Mouse (Mus musculus) midbrain, embryonic 10.5 days (tissue): ENCODE results near the gene Sp7. TPM values are rescaled to one million over a fixed set of nuclear protein-coding genes. Genes with fewer than 3 reads are reported as not detected.
A peak's percentile ranks its signal among the peaks of the same experiment; 100 is the strongest.

Experiments
- DNase-seq: peaks from one replicate; pipeline ENCODE4 v3.0.0-alpha.2; 2017; ENCODE audit warnings: low spot score
- H3K27ac ChIP-seq: fragments of 300-500 bp; sonication (generic); replicated peaks from 2 replicates; pipeline ENCODE4 v1.5.1; 2016; ENCODE audit warnings: mild to moderate bottlenecking
- H3K27me3 ChIP-seq: fragments of 300-500 bp; sonication (generic); 2 replicates; pipeline ENCODE4 v1.6.1; 2016; ENCODE audit warnings: low read depth, mild to moderate bottlenecking; ENCODE audit not compliant: poor library complexity, severe bottlenecking
- H3K36me3 ChIP-seq: fragments of 300-500 bp; sonication (generic); 2 replicates; pipeline ENCODE4 v1.6.1; 2016; ENCODE audit warnings: mild to moderate bottlenecking, moderate library complexity
- H3K4me1 ChIP-seq: fragments of 300-500 bp; sonication (generic); 2 replicates; pipeline ENCODE4 v1.6.1; 2016
- H3K4me3 ChIP-seq: fragments of 300-500 bp; sonication (generic); 2 replicates; pipeline ENCODE4 v1.5.1; 2016; ENCODE audit warnings: mild to moderate bottlenecking, moderate library complexity
- H3K9me3 ChIP-seq: fragments of 300-500 bp; sonication (generic); replicated peaks from 2 replicates; pipeline ENCODE4 v1.6.1; 2016; ENCODE audit warnings: mild to moderate bottlenecking
- WGBS: fragments of 180-500 bp; shearing (Covaris S2); methylation state at CpG from one replicate; pipeline ENCODE4 v1.1.7; 2016; 5-methylcytosine and 5-hydroxymethylcytosine counted together
- polyA plus RNA-seq: library from polyadenylated mRNA; unstranded; fragments of >200 nt; fragmentation: Nextera tagmentation; extraction: Ambion mirVana; gene quantifications from 2 replicates; pipeline ENCODE4 v1.2.1, GENCODE M21; 2016

Sp7 gene
- polyA plus RNA-seq, 1 experiment from 2014 or later: 0.59 TPM

DNA sequence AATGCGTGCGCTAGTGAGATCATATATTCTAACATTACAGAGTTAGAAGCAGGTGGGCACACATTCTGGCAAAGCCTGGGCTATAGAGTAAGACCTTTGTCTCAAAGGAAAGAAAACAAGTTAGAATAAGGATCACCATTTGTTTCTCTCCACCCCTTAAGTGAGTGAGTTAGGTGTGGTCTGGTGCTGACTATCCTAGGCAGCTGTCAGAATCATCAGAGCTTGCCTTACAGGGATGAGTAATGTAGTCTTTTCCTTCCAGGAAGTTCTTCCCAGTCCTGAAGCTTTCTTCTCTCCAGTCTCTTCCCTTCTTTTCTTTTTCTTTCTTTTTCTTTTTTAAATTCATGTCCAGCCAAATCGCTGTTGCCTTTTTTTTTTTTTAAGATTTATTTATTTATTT lies 35.2 kb upstream of the Sp7 start:
- Histone ChIP-seq H3K36me3 (no peaks in the 10 kb centered on the region), H3K9me3 (no peaks in the 10 kb centered on the region), H3K27ac (no peak overlapping the region), H3K4me3 (no peak overlapping the region), H3K4me1 (peaks cover 33% of the 10 kb centered on the region), H3K27me3 (peaks cover 24% of the 10 kb centered on the region)
- WGBS: 96% methylated on average over 3 of the region's 3 CpGs
- DNase-seq: no peak

DNA sequence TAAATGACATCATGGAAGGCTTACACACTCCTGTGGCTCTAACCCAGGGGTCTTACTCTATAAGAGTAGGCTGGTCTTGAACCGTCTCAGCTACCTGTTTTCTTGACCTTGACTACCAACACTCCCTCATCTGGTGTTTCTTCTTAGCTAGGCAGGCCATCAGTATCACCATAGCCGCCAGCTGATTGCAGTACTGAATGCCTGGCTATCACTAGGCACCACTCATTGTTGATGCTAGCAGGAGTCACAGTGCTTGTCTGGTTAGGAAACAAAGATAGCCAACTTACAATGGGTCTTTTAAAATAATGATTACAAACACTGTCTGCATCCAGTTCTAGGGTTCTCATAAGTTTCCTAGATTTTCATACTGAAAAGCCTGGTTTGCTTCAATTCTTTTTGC lies 34.3 kb upstream of the Sp7 start:
- 67% methylated on average over 2 of the region's 2 CpGs for WGBS
- peaks cover 33% of the 10 kb centered on the region for H3K27me3 ChIP-seq
- peaks cover 25% of the 10 kb centered on the region for H3K4me1 ChIP-seq
- DNase-seq: no peak
- no peak overlapping the region for H3K27ac ChIP-seq
- H3K4me3 ChIP-seq: no peak overlapping the region
- no peaks in the 10 kb centered on the region for H3K36me3 ChIP-seq
- H3K9me3 ChIP-seq: no peaks in the 10 kb centered on the region

DNA sequence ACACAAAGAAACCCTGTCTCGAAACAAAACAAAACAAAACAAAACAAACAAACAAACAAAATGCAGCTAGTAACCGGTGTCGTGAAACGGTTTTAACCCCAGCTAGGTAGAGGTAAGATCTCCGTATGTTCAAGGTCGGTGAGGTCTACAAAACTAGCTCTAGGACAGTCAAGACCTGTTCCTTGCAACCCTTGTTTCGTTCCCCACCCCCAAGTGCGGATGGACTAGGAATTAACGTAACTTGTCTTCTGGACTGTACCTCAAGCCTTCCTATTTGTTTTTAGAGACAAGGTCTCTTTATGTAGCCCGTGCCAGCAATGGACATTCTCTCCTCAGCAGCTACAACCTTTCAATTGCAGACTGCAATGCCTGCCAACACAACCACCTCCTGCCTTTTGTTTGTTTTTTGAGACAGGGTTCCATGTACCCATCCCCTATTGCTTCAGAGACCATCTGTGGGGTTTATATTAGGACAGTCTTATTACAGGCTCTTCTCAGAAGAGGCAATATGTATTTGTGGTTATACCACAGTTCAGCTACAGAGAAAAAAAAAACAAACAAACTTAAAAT lies 33.6 kb upstream of the Sp7 start:
- Histone ChIP-seq H3K4me3 (no peak overlapping the region), H3K27ac (peak overlapping the region; percentile 82; the same call in 1 of the 2 replicates), H3K9me3 (no peaks in the 10 kb centered on the region), H3K36me3 (no peaks in the 10 kb centered on the region), H3K27me3 (peaks cover 40% of the 10 kb centered on the region), H3K4me1 (peaks cover 25% of the 10 kb centered on the region)
- WGBS: 76% methylated on average over 10 of the region's 10 CpGs
- DNase-seq: no peak

DNA sequence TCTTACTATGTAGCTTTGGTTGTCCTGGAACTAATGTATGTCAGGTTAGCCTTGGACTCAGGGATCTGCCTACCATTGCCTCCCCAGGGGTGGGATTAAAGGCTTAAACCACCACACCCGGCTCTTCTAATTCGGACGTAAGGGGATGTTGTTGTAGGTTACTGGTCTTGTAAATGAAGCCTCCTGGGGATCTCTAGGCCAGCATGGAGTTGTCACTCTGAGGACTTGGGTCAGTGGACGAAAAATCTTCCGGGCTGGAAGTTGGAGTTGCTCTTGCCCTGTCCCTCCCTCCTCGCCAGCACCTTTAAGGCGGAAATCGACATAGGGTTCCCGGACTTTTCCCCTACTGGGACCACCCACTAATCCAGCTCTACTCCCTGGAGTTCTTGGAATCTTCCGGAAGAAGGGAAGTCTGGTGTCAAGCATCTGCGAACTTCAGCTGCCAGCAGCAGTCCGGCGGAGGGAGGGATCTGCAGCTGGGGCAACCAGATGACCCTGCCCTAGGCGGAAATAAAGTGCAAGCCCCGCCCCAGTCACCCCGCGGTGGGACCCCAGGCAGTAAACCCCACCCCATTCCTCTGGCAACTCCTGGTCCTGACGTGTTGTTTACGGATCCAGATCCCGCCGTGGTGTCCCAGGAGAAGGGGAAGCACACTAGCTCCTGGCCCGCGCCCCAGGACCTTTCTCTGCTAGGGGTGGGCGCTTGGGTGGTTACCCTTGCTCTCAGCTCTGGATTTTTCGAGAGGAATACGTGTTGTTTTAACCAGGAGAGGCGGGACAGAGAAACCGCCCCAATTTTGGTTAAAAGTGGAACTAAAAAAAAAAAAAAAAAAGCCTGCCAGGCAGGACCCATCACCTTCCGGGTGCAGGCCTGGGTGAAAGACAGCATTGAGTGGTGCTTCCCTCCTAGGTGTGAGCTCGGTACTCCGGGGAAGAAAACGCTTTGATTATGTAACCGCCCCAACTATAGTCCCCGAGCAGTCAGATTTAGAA lies 32.5 kb upstream of the Sp7 start:
- peaks cover 28% of the 10 kb centered on the region for H3K4me1 ChIP-seq
- 4% methylated on average over 34 of the region's 34 CpGs for WGBS
- H3K4me3 ChIP-seq: peak overlapping the region; percentile 55
- peaks cover 50% of the 10 kb centered on the region for H3K27me3 ChIP-seq
- peak; percentile 82 for DNase-seq
- peak overlapping the region; percentile 82 for H3K27ac ChIP-seq
- H3K36me3 ChIP-seq: no peaks in the 10 kb centered on the region
- H3K9me3 ChIP-seq: no peaks in the 10 kb centered on the region

DNA sequence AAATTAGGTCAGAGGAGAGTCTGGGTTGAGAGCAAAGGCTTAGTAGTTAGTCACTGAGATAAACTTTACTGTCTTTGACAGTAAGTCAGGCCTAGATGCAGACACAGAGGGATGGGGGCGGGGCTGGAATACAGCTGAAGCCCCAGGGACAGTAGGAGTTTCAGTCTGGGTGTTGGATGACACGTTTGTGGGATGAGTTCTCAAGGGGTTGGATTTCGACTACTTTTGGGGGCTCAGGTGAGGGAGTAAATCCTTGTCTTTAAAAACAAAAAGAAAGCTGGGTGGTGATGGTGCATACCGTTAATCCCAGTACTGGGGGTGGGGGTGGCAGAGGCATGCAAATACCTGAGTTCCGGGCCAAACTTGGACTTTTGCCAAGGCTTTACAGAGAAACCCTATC lies 31.6 kb upstream of the Sp7 start:
- 14% methylated on average over 5 of the region's 5 CpGs for WGBS
- H3K4me3 ChIP-seq: peak overlapping the region; percentile 55; the same call in 1 of the 2 replicates
- H3K36me3 ChIP-seq: no peaks in the 10 kb centered on the region
- DNase-seq: no peak
- H3K27me3 ChIP-seq: peaks cover 50% of the 10 kb centered on the region
- no peak overlapping the region for H3K27ac ChIP-seq
- H3K9me3 ChIP-seq: no peaks in the 10 kb centered on the region
- H3K4me1 ChIP-seq: peaks cover 35% of the 10 kb centered on the region

DNA sequence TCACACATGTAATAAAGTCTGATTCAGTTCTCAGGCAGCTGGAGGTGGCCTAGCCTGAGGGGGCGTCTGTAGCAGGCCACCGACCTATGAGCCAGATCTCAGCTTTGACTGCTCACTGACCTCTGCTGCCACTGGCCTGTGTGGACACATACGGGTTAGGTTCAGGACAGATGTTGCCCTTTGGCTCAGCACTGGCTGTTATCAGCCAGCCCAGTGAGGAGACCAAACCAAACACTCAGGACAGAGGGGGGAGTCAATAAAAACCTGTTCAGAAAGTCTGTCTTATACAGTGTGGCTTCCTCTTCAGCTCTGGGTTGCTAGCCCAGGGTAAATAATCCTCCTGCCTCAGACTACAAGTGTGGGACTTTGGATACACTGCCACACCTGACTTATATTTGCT lies 28.1 kb upstream of the Sp7 start:
- WGBS: 12% methylated on average over 3 of the region's 3 CpGs

DNA sequence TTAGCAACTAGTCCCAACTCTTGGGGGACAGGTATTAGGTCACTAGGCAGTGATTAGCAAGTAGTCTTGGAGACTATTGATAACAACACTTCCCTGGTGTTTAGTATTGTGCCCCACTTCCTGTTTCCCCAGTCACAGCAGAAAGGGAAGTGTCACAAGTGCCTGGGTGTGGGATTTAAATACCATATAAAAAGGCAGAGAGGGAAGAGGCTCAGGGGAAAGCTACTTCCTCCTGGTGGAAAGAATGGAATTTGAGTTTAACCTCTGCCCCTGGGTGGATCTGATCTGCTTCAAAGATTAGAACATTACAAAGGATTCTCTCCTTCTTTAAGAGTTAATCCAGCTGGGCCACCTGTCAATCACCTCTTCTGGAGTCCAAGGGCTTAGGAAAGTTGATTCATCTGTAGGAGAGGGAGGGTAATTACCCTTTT lies 26.6 kb upstream of the Sp7 start:
- DNase-seq: peak; percentile 49
- Histone ChIP-seq H3K36me3 (no peaks in the 10 kb centered on the region), H3K27me3 (peaks cover 72% of the 10 kb centered on the region), H3K4me3 (no peak overlapping the region), H3K4me1 (peaks cover 37% of the 10 kb centered on the region), H3K9me3 (no peaks in the 10 kb centered on the region), H3K27ac (peak overlapping the region; percentile 43)

More for the DNA sequence above, 28.1 kb upstream of the Sp7 start:
- no peak overlapping the region for H3K4me3 ChIP-seq
- H3K9me3 ChIP-seq: no peaks in the 10 kb centered on the region
- peaks cover 52% of the 10 kb centered on the region for H3K4me1 ChIP-seq
- peak; percentile 32 for DNase-seq
- no peaks in the 10 kb centered on the region for H3K36me3 ChIP-seq
- H3K27me3 ChIP-seq: peaks cover 66% of the 10 kb centered on the region
- peak overlapping the region; percentile 47 for H3K27ac ChIP-seq

DNA sequence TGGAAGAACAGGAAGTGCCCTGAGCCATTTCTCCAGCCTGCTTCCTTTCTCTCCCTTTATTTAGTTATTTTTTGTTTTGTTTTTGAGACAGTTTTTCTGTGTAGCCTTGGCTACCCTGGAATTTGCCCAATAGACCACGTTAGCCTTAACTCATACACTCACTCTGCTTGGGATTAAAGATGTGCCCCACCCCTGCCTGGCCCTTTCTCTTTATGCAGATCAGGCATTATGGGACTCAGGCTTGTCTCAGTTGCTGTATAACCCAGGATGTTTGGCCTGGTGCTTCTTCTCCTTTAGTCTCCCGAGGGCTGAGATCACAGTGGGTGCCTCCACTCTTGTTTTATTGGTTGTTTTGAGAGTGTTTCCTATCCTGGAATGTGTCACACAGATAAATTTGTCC lies 25.5 kb upstream of the Sp7 start:
- 30% methylated on average over 2 of the region's 2 CpGs for WGBS
- Histone ChIP-seq H3K4me3 (no peak overlapping the region), H3K27ac (0 out of 2 replicates have a peak overlapping the region, but pooled peaks have one; percentile 2), H3K36me3 (no peaks in the 10 kb centered on the region), H3K4me1 (peaks cover 35% of the 10 kb centered on the region), H3K27me3 (peaks cover 61% of the 10 kb centered on the region), H3K9me3 (no peaks in the 10 kb centered on the region)
- DNase-seq: no peak

DNA sequence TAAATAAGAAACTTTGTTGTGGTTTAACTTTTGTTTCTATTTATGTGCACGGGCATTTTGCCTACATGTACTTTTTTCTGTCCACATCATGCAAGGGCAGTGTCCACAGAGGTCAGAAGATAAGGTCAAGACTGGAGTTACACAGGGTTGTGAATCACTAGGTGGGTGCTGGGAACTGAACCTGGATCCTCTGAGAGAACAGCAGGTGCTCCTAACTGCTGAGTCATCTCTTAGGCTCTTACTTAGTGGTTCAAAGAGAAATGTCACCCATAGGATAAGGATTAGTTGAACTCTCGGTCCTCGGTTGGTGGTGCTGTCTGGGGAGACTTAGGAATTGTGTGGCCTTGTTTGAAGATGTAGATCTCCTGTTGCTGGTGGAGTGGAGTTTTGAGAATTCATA lies 22.0 kb upstream of the Sp7 start:
- Histone ChIP-seq H3K27me3 (peaks cover 32% of the 10 kb centered on the region), H3K36me3 (no peaks in the 10 kb centered on the region), H3K4me3 (no peak overlapping the region), H3K4me1 (peaks cover 21% of the 10 kb centered on the region), H3K9me3 (no peaks in the 10 kb centered on the region), H3K27ac (no peak overlapping the region)
- no peak for DNase-seq
- WGBS: 88% methylated on average over 3 of the region's 3 CpGs

DNA sequence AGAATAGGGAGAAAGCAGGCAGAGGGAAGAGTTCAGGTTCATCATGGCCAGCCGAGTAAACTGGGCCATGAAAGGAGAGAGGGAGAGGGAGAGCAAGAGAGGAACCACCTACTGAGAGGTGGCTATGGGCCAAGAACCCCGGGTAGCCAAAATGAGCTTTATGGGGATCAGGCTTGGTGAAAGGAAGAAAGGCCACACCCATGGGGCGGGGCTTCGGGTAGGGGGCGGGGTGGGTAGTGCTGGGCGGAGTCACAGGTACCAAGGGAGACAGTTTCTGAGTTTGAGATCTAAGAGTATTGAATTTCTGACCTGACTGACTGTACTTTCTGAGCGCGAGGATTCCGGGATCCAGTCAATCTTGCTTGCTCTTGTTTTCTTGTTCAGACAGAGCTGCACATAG lies 19.7 kb upstream of the Sp7 start:
- Histone ChIP-seq H3K4me3 (no peak overlapping the region), H3K27ac (no peak overlapping the region), H3K4me1 (no peaks in the 10 kb centered on the region), H3K36me3 (no peaks in the 10 kb centered on the region), H3K27me3 (peaks cover 22% of the 10 kb centered on the region), H3K9me3 (no peaks in the 10 kb centered on the region)
- no peak for DNase-seq
- WGBS: 54% methylated on average over 9 of the region's 9 CpGs

DNA sequence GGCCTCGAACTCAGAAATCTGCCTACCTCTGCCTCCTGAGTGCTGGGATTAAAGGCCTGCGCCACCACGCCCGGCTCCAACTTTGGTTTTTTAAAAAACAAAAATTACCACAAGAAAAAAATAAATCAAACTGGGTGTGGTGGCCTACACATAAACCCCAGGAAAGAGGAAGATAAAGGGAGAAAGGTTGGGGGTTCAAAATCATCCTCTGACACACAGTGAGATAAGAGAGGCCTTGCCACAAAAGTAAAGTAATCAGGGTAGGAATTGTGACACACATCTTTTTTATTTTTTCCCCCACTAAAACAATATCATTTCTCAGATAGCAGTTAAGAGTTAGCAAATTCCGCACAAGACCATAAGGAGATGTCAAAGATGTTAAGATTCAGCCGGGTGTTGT lies 16.7 kb upstream of the Sp7 start:
- H3K4me3 ChIP-seq: no peak overlapping the region
- H3K36me3 ChIP-seq: no peaks in the 10 kb centered on the region
- WGBS: 91% methylated on average over 6 of the region's 6 CpGs
- no peak overlapping the region for H3K27ac ChIP-seq
- no peaks in the 10 kb centered on the region for H3K4me1 ChIP-seq
- no peaks in the 10 kb centered on the region for H3K9me3 ChIP-seq
- 0 out of 2 replicates have a peak, but pooled peaks cover 3% of the 10 kb centered on the region for H3K27me3 ChIP-seq
- DNase-seq: no peak

DNA sequence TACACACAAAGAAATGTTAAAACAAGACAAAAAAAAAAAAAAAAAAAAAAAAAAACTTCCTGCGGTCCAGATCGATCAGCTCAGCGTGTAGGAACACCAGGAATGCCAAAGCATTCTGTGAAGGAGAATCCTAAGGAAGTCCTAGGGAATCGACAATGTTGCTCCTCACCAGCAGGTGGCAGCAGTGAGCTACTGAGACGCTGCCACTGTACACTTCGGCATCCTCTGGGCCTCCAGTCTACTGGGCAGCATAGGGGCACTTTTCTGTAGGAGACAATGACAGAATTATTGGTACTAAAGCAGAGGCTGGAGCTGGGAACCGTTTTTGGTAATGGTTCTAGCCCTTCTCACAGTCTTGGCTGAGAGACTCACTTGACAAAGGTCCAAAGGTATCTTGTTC lies 14.6 kb upstream of the Sp7 start:
- H3K27ac ChIP-seq: no peak overlapping the region
- H3K9me3 ChIP-seq: no peaks in the 10 kb centered on the region
- H3K36me3 ChIP-seq: no peaks in the 10 kb centered on the region
- no peak overlapping the region for H3K4me3 ChIP-seq
- peak; percentile 84 for DNase-seq
- H3K27me3 ChIP-seq: peaks cover 18% of the 10 kb centered on the region
- H3K4me1 ChIP-seq: peaks cover 15% of the 10 kb centered on the region
- 4% methylated on average over 7 of the region's 7 CpGs for WGBS

DNA sequence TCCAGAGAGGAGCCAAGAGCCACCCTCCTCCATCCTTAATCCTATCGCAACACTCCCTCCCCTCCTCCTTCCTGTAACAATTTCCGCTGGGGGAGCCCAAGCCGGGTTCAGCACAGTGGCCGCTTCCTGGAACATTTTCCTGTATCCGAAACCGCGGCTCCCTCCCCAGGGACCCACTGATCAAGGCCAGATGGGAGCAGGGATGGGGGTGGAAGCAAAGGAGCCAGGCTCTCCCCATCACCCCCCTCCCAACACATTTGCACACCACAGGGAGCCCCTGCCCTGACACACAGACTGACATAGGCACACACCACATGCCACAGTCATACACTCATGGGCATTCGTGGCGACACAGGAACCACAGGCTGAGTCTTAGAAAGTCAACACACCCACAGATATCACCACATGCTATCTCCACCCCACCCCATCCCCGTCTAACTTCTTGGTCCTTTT lies 10.9 kb upstream of the Sp7 start:
- peak; percentile 29 for DNase-seq

More for the DNA sequence above, 10.9 kb upstream of the Sp7 start:
- H3K27me3 ChIP-seq: peaks cover 40% of the 10 kb centered on the region
- WGBS: 6% methylated on average over 10 of the region's 10 CpGs
- no peaks in the 10 kb centered on the region for H3K9me3 ChIP-seq
- H3K4me3 ChIP-seq: peak overlapping the region; percentile 72
- no peaks in the 10 kb centered on the region for H3K36me3 ChIP-seq
- H3K27ac ChIP-seq: 0 out of 2 replicates have a peak overlapping the region, but pooled peaks have one; percentile 7
- peaks cover 23% of the 10 kb centered on the region for H3K4me1 ChIP-seq
